Mouse (Mus musculus) A20 (cell line): ENCODE measurements around the gene Fat2.

ENCODE experiments used
- DNase-seq: peaks from one replicate; pipeline ENCODE4 v3.0.0-alpha.2; 2011; ENCODE audit warnings: low read depth, low spot score

The Fat2 gene

GRCm38 (mm10) chr11:55240556-55240955, 95.8 kb downstream of the Fat2 start:
- DNase-seq, result peak; percentile 90

- no peak for DNase-seq
Measured at GRCm38 (mm10) chr11:55239496-55239895, 96.9 kb downstream of the Fat2 start.

GRCm38 (mm10) chr11:55236815-55237214, 99.5 kb downstream of the Fat2 start:
- DNase-seq, result no peak

GRCm38 (mm10) chr11:55234791-55235190, 101.6 kb downstream of the Fat2 start:
- no peak for DNase-seq

- no peak for DNase-seq
Measured at GRCm38 (mm10) chr11:55234288-55234687, 102.1 kb downstream of the Fat2 start.

- no peak for DNase-seq
Measured at GRCm38 (mm10) chr11:55231034-55231433, 105.3 kb downstream of the Fat2 start.

- DNase-seq, result no peak
Measured at GRCm38 (mm10) chr11:55221306-55221705, 115.1 kb downstream of the Fat2 start.

GRCm38 (mm10) chr11:55218473-55218872, 117.9 kb downstream of the Fat2 start:
- no peak for DNase-seq

GRCm38 (mm10) chr11:55217880-55218279, 118.5 kb downstream of the Fat2 start:
- no peak for DNase-seq

GRCm38 (mm10) chr11:55217418-55217817, 118.9 kb downstream of the Fat2 start:
- no peak for DNase-seq

- DNase-seq, result no peak
Measured at GRCm38 (mm10) chr11:55216830-55217229, 119.5 kb downstream of the Fat2 start.

GRCm38 (mm10) chr11:55216061-55216460, 120.3 kb downstream of the Fat2 start:
- DNase-seq, result no peak

- no peak for DNase-seq
Measured at GRCm38 (mm10) chr11:55214978-55215377, 121.4 kb downstream of the Fat2 start.

GRCm38 (mm10) chr11:55214161-55214560, 122.2 kb downstream of the Fat2 start:
- DNase-seq, result no peak

GRCm38 (mm10) chr11:55213518-55213917, 122.8 kb downstream of the Fat2 start:
- no peak for DNase-seq

GRCm38 (mm10) chr11:55209626-55210353, 126.6 kb downstream of the Fat2 start:
- DNase-seq, result no peak

GRCm38 (mm10) chr11:55209032-55209431, 127.3 kb downstream of the Fat2 start:
- no peak for DNase-seq

- no peak for DNase-seq
Measured at GRCm38 (mm10) chr11:55208001-55208690, 128.2 kb downstream of the Fat2 start.

GRCm38 (mm10) chr11:55204602-55205001, 131.8 kb downstream of the Fat2 start:
- DNase-seq, result no peak

GRCm38 (mm10) chr11:55204159-55204596, 132.2 kb downstream of the Fat2 start, which contains the start of gene Slc36a1:
Gene Slc36a1 (plus strand): TSS chr11:55204350.
- peak; percentile 94 for DNase-seq
